Mouse (Mus musculus) liver, embryonic 18 days (tissue): Measurements from ENCODE around the gene Frmpd3. TPM values are rescaled to one million over a fixed set of nuclear protein-coding genes. Genes with fewer than 3 reads are reported as not detected.

ENCODE experiments used
- polyA plus RNA-seq: library from polyadenylated mRNA; depleted of rRNA; stranded (reverse); fragments of >200 nt; gene quantifications from 2 replicates; pipeline ENCODE4 v1.2.3, GENCODE M21; 2012; rRNA removed

The Frmpd3 gene
- not detected in 2 replicates for polyA plus RNA-seq

GRCm38 (mm10) chrX:140341656-140342392 is at the start of gene Frmpd3:
TSS of gene Frmpd3 (plus strand) at chrX:140342263.

GRCm38 (mm10) chrX:140456279-140456731 is 114.2 kb downstream of the Frmpd3 start, which contains the start of gene Prps1:
TSS of gene Prps1 (plus strand) at chrX:140456613.

Other genes with a start within 250 kb of the Frmpd3 start
- 10.1 and 11.1 TPM in 2 replicates for gene Prps1, start 114.3 kb downstream of the Frmpd3 start, polyA plus RNA-seq